Mouse (Mus musculus): ENCODE measurements at regions not wholly inside any gene's neighbourhood (a gene's known extent, or its start where the extent isn't known, plus 50 kb on each side); places are given as distances from the start of the nearest gene placed in this dataset.

GRCm38 (mm10) chrX:11797870-11798269, 362.3 kb downstream of the Bcor start:
- DNase-seq (ENCODE audit: low spot score): no peak

DNA sequence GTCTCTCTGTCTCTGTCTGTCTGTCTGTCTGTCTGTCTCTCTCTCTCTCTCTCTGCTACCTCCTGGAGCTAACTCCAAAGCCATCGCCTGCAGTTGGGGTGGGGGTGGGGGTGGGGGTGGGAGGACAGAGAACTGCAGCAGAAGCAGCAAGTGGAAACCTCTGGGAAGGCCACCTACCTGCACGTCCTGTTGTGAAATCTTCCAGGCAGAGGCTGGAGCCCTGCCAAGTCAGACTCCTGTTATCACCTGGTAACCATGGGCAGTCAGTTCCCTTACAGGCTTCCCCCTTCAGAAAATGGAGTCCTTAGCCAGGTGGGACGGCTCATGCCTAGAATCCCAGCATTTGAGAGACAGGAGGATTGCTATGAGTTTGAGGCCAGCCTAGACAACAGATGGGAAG, 361.8 kb downstream of the Bcor start:
- no peak for DNase-seq (ENCODE audit: low spot score)

GRCm38 (mm10) chrX:11800400-11800941, 359.7 kb downstream of the Bcor start:
- DNase-seq (ENCODE audit: low spot score): no peak

DNA sequence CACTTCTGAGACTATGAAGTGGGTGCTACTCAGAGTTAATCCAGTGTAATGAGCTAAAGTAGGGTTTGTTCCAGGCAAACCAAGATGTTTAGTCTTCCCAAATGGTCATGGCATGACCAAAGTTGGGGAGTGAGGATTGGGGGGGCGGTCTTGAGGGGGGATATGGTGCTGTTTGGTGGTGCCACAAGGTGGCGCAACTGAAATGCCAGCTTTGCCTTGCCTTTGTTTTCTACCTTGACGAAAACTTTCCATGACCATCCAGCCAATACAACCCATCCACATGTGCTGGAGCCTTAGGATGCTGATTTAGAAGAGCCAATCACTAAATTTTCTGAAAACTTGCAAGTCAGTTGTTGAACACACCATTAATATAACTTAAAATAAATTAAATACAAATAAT, 358.9 kb downstream of the Bcor start:
- DNase-seq (ENCODE audit: low spot score): no peak

DNA sequence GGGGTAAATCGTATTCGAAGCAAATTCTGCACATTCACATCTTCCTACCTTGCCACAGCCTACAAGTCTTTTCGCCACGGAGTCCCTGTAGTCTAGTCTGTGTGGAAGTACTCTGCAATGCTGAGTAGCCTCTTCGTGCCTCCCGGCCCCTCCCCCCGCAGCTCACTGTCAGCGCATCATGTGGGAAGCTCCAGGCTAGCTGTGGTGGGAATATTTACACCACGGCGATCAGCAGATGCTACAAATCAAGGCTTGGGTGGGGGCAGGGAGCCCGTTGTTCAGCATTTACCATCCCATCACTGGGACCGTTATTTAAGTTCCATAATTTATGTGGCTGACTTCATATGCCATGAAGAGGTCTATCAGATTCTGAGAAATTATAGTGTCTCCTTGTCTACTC, 358.5 kb downstream of the Bcor start:
- no peak for DNase-seq (ENCODE audit: low spot score)

DNA sequence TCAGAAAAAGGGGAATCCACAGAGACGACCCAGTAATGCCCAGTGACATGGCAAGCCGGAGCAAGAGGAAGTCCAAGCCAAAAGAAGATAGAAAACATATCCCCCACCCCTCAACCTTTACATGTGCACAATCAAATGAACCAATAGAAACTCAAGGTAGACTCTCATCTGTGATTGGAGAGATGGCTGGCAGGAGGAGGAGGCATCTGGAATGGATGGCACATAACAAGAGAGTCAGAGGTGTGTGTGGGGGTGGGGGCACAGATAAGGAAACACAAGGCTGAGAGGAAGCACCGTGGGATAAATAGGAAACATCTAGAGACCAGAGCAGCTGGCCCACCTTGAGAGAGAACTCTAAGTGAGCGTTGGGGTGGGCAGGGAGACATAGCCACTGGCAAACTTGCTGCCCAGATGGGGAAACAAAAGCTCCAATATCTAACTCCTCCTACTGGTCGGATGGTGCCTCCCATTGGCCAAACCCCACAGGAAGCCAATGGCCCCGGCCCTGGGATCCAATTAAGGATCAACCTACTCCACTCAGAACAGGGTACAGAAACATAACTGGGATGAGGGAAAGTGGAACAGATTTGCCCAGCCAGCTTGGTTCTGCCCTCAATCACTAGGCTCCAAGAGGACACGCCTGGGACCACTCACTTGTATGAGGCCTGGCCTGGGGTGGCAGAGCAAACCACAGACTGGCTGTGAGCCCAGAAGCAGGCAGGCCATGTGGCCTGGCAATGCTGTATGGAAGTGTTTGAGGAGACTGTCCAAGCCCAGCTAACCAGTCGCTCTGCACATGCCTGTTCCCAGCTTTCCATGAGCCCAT, 357.9 kb downstream of the Bcor start:
- no peak for DNase-seq (ENCODE audit: low spot score)

DNA sequence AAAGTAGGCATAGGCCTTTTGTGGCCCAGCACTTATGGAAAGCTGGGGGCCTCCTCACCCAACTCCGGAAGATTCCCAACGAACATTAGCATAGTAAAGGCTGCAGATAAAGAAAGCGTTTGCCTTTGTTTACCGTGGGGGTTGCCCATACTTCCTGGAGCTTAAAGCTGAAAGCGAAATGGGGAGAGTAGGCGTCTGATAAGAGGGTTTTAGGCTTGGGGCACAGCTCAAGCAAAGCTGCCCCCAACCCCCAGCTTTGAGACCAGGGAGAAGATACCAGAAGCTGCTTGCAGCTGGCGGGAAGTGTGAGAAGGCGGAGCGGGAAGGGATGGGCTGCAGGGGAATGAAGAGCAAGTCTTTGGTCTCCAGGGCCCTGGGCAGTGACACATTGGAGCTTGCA, 356.9 kb downstream of the Bcor start:
- no peak for DNase-seq (ENCODE audit: low spot score)

DNA sequence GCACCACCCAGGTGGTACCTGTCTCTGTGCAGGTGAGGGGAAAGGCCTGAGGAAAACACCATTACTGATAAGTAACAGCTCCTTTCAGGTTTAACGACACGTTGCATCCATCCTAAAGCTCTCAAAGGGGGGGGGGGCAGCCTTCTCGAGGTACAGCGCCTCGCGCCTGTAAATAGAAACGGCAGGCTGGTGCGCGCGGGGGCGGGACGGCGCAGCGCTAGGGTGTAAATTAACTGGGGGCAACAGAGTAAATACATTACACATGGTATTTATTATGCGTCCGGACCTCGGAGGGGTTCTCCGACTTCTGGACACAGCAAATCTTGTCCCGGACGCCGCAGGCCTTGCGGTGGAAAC, 353.3 kb downstream of the Bcor start:
- no peak for DNase-seq (ENCODE audit: low spot score)

GRCm38 (mm10) chrX:11807253-11807882, 352.8 kb downstream of the Bcor start:
- no peak for DNase-seq (ENCODE audit: low spot score)

GRCm38 (mm10) chrX:11807883-11808262, 352.3 kb downstream of the Bcor start:
- no peak for DNase-seq (ENCODE audit: low spot score)

- no peak for DNase-seq (ENCODE audit: low spot score)
Observed at GRCm38 (mm10) chrX:11808911-11809310, 351.2 kb downstream of the Bcor start.

GRCm38 (mm10) chrX:11814861-11815260, 345.3 kb downstream of the Bcor start:
- DNase-seq (ENCODE audit: low spot score): no peak

DNA sequence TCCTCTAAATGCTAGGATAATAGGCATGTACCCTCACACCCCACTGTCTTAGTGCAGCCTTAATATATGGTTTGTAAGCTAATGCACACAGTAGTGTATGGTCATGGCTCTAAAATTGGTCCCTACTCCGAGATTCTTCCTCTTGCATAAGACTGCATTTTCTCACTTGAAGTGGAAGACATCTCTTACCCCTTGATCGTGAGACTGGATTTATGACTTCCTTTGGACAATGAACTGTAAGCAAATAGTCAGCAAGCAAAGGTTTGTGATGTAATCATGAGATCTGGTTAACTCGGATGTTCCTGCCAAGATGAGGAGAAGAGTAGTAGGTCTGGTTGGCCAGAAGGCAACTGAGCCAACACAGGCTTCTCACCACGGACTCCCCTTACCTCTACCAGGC, 344.3 kb downstream of the Bcor start:
- DNase-seq (ENCODE audit: low spot score): no peak

- DNase-seq (ENCODE audit: low spot score): no peak
Observed at GRCm38 (mm10) chrX:11818634-11819033, 341.5 kb downstream of the Bcor start.

- DNase-seq (ENCODE audit: low spot score): no peak
Observed at GRCm38 (mm10) chrX:11821165-11821564, 339.0 kb downstream of the Bcor start.

DNA sequence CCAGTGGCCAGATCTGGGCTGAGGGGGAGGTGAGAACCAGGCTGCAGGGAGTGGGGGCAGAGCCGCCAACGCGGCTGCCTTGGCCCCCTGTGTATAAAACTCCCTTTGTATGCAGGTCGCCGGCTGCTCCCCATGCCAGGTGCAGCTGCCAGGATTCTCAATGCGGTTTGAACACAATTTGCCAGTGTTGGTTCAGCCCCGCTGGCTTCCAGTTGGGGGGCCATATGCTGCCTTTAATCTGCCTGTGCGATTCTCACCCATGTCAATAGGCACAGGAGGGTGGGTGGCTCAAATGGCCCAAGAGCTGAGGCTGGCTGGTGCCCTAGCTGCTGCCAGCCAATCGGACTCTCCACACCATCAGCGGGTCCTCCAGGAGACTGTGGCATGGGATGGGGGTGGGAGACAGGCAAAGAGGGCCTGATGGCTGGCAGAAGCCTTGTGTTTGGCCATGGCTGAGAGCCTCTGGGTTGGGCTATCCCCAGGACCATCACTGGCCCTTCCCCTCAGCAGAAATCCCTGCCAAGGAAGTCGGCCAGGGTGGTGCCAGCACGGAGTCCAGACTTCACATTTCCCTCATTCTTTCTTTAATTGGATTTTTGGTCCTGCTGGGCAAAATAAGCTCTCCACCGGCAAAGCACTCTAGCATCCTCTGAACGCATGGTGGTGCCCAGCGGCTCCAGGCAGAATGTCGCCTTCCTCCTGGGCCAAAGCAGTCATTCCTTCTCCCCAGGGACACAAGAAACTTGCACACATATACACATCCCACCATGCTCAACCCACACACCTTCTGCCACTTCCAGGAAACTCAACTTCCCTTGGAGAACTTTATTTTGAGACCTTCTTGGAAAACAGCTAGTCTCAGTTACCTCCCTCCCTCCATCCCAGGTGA, 338.0 kb downstream of the Bcor start:
- no peak for DNase-seq (ENCODE audit: low spot score)

- no peak for DNase-seq (ENCODE audit: low spot score)
Observed at GRCm38 (mm10) chrX:11825948-11826347, 334.2 kb downstream of the Bcor start.

GRCm38 (mm10) chrX:11826737-11827408, 333.3 kb downstream of the Bcor start:
- DNase-seq (ENCODE audit: low spot score): no peak

GRCm38 (mm10) chrX:11829411-11830002, 330.6 kb downstream of the Bcor start:
- DNase-seq (ENCODE audit: low spot score): no peak

GRCm38 (mm10) chrX:11837566-11837965, 322.6 kb downstream of the Bcor start:
- no peak for DNase-seq (ENCODE audit: low spot score)

GRCm38 (mm10) chrX:11839665-11840245, 320.4 kb downstream of the Bcor start:
- DNase-seq (ENCODE audit: low spot score): no peak

All from urinary bladder, postnatal 25 days (tissue).